Mouse (Mus musculus) embryo, embryonic 10 days (tissue): ENCODE measurements around the gene Nek1.
A peak's percentile ranks its signal among the peaks of the same experiment; 100 is the strongest.

Experiments
- DNase-seq: peaks from one replicate; pipeline ENCODE4 v3.0.0-alpha.2; 2015; ENCODE audit warnings: low spot score

Gene Nek1

GRCm38 (mm10) chr8:61158540-61158939, 165.5 kb downstream of the Nek1 start:
- no peak for DNase-seq

GRCm38 (mm10) chr8:61161461-61162185, 168.6 kb downstream of the Nek1 start:
- DNase-seq, result peak; percentile 1

GRCm38 (mm10) chr8:61162186-61162566, 169.2 kb downstream of the Nek1 start:
- no peak for DNase-seq

- no peak for DNase-seq
These were observed 178.6 kb downstream of the Nek1 start for GRCm38 (mm10) chr8:61171546-61171945.

- DNase-seq, result no peak
These were observed 181.0 kb downstream of the Nek1 start for GRCm38 (mm10) chr8:61173921-61174492.

GRCm38 (mm10) chr8:61175876-61176275, 182.9 kb downstream of the Nek1 start:
- no peak for DNase-seq

- no peak for DNase-seq
These were observed 184.9 kb downstream of the Nek1 start for GRCm38 (mm10) chr8:61177680-61178593.

- DNase-seq, result no peak
These were observed 185.7 kb downstream of the Nek1 start for GRCm38 (mm10) chr8:61178594-61179140.
